Comparison of ENCODE assay signal across 9 mouse cellular contexts in the genomic region with DNA sequence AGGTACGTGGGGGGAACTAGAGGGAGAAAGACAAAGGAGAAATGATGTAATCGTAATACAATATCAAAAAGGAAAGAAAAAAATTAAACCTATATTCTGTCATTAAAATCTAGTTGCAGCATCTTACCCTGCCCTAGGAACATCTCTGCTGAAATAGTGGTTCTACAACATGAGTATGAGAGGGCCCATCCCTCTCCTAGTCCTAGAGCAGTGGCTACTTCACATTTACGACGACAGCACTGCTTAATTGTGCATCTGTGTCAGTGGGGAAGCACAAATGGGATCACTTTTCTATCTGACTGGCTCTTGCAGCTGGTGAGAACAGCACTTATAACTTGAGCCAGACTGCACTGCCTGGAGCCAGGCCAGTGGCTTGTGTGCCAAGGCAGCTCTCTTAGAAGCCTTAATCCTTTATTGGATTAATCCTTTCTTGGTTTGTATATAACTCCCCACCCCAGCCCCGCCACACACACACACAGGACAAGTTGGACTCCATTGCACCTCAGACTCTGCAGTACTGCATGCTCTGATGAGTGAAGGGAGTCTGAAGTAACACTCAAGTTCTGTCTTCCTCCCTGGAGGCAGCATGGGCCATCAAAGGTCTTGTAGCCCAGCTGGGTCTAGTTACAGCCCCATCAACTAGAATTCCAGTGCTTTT. TPM values are rescaled to one million over a fixed set of nuclear protein-coding genes. Genes with fewer than 3 reads are reported as not detected.
DNase-seq lines count a peak whose midpoint lies in the region; ATAC-seq lines count a peak whose summit lies in the region.
"Had no signal": no experiment of that assay in that cellular context is flagged by ENCODE, and none has a peak within 500 bp of the region (broad histone marks: within the 10 kb centered on the region; RNA-seq: fewer than 3 reads in every experiment).

No protein-coding gene starts in this region.

- peaks cover 9% of the 10 kb centered on the region; the same call in 1 of the 2 replicates for H3K4me1 ChIP-seq in hindbrain, embryonic 10.5 days (replicated peaks)
- peaks cover 8% of the 10 kb centered on the region for H3K4me1 ChIP-seq in midbrain, embryonic 10.5 days
- peaks cover 9% of the 10 kb centered on the region for H3K4me1 ChIP-seq in stomach, embryonic 16.5 days (ENCODE audit: control insufficient read depth, insufficient read depth, low read length)

- 83% methylated on average over 5 of the region's 5 CpGs for whole genome bisulfite sequencing in hindbrain, embryonic 10.5 days
- 78% methylated on average over 5 of the region's 5 CpGs for WGBS in midbrain, embryonic 10.5 days
- WGBS in stomach, embryonic 16.5 days = 54% methylated on average over 5 of the region's 5 CpGs

- H3K4me2 ChIP-seq in stomach, embryonic 16.5 days (ENCODE audit: low read depth, low read length) = no peak overlapping the region
- H3K4me2 ChIP-seq: liver, embryonic 13.5 days had no signal

- H3K27me3 ChIP-seq in hindbrain, embryonic 10.5 days (ENCODE audit: insufficient read depth, poor library complexity, severe bottlenecking) = no peaks in the 10 kb centered on the region
- H3K27me3 ChIP-seq in midbrain, embryonic 10.5 days (ENCODE audit: low read depth, poor library complexity, severe bottlenecking) = no peaks in the 10 kb centered on the region
- no peaks in the 10 kb centered on the region for H3K27me3 ChIP-seq in stomach, embryonic 16.5 days (ENCODE audit: control insufficient read depth, insufficient read depth, low read length)
- H3K27me3 ChIP-seq: liver, embryonic 13.5 days had no signal

- no peak overlapping the region for H3K9ac ChIP-seq in stomach, embryonic 16.5 days (ENCODE audit: low read length)
- H3K9ac ChIP-seq: liver, embryonic 13.5 days had no signal

- H3K36me3 ChIP-seq in hindbrain, embryonic 10.5 days = peaks cover 34% of the 10 kb centered on the region
- peaks cover 23% of the 10 kb centered on the region for H3K36me3 ChIP-seq in midbrain, embryonic 10.5 days
- no peaks in the 10 kb centered on the region for H3K36me3 ChIP-seq in stomach, embryonic 16.5 days (ENCODE audit: control insufficient read depth, insufficient read depth, low read length)

- peak; percentile 91 for DNase-seq in MN1 (ENCODE audit: low spot score)
- peak; percentile 41 for DNase-seq in cerebellum, adult 8-10 months
- peak; percentile 52 to 58 for DNase-seq in frontal cortex, postnatal 10 days (ENCODE audit: low spot score in 2 of 2)
- DNase-seq in hindbrain, embryonic 10.5 days (ENCODE audit: low spot score) = peak; percentile 21
- DNase-seq in layer of hippocampus, postnatal 10 days (ENCODE audit: low spot score in 2 of 2) = peak; percentile 71 to 78
- DNase-seq in midbrain, embryonic 10.5 days (ENCODE audit: low spot score) = peak; percentile 15
- no peak for DNase-seq in thymus, postnatal 14 days
- DNase-seq: liver, embryonic 13.5 days had no signal

- H3K9me3 ChIP-seq in hindbrain, embryonic 10.5 days = no peaks in the 10 kb centered on the region
- H3K9me3 ChIP-seq in midbrain, embryonic 10.5 days (replicated peaks) = no peaks in the 10 kb centered on the region
- no peaks in the 10 kb centered on the region for H3K9me3 ChIP-seq in stomach, embryonic 16.5 days (replicated peaks; ENCODE audit: control insufficient read depth, low read length)
- H3K9me3 ChIP-seq: liver, embryonic 13.5 days had no signal

- peak; percentile 83 for ATAC-seq in stomach, embryonic 16.5 days (ENCODE audit: insufficient read depth, low FRiP score)

- no peak overlapping the region for H3K4me3 ChIP-seq in hindbrain, embryonic 10.5 days
- no peak overlapping the region for H3K4me3 ChIP-seq in midbrain, embryonic 10.5 days
- no peak overlapping the region for H3K4me3 ChIP-seq in stomach, embryonic 16.5 days (replicated peaks; ENCODE audit: low read length)
- H3K4me3 ChIP-seq: liver, embryonic 13.5 days had no signal

- no peak overlapping the region for H3K27ac ChIP-seq in hindbrain, embryonic 10.5 days
- 0 out of 2 replicates have a peak overlapping the region, but pooled peaks have one; percentile 3 for H3K27ac ChIP-seq in midbrain, embryonic 10.5 days (replicated peaks)
- peak overlapping the region; percentile 66 for H3K27ac ChIP-seq in stomach, embryonic 16.5 days (ENCODE audit: low read length)
- H3K27ac ChIP-seq: liver, embryonic 13.5 days had no signal

RNA-seq across cellular contexts. Expression of a gene that starts 46.3 kb away (rescaled TPM):
- 0.21 and 0.24 TPM in 2 replicates for polyA plus RNA-seq in hindbrain, embryonic 10.5 days (2016; fragmentation: Nextera tagmentation; extraction: Ambion mirVana)
- total RNA-seq in layer of hippocampus, postnatal 10 days (2021) = under 1 TPM in 1 of 2 experiments, not detected in 1; 0.14 TPM
- 0.19 and 0.24 TPM in 2 replicates for polyA plus RNA-seq in midbrain, embryonic 10.5 days (2016; fragmentation: Nextera tagmentation; extraction: Ambion mirVana)
- polyA plus RNA-seq in stomach, embryonic 16.5 days (2015; fragmentation: Nextera tagmentation; extraction: Ambion mirVana) = 14.4 and 25.3 TPM in 2 replicates
- polyA plus RNA-seq: liver, embryonic 13.5 days had no signal

RNA-seq across cellular contexts. Expression of a gene that starts 48.9 kb away (rescaled TPM):
- 113 and 134 TPM in 2 replicates for polyA plus RNA-seq in hindbrain, embryonic 10.5 days (2016; fragmentation: Nextera tagmentation; extraction: Ambion mirVana)
- total RNA-seq in layer of hippocampus, postnatal 10 days (2021) = 100 to 1,000 TPM; 112 to 126 TPM
- polyA plus RNA-seq in midbrain, embryonic 10.5 days (2016; fragmentation: Nextera tagmentation; extraction: Ambion mirVana) = 110 and 112 TPM in 2 replicates
- polyA plus RNA-seq in stomach, embryonic 16.5 days (2015; fragmentation: Nextera tagmentation; extraction: Ambion mirVana) = 51.7 and 58.0 TPM in 2 replicates

Comparison
In these comparisons a context has a peak if more than half of its experiments do, and no peak if none do; other contexts are left out.
1. RNA of a gene that starts 46.3 kb away (polyA plus RNA-seq): 14.4 to 25.3 TPM in stomach, embryonic 16.5 days; 0.21 to 0.24 TPM in hindbrain, embryonic 10.5 days and 0.19 to 0.24 TPM in midbrain, embryonic 10.5 days; every median in the first group is over 10 times any median in the second.